Mouse (Mus musculus) layer of hippocampus, postnatal 14 days (tissue): Measurements from ENCODE around the gene Fam50b. TPM values are rescaled to one million over a fixed set of nuclear protein-coding genes. Genes with fewer than 3 reads are reported as not detected.

Source experiments
- DNase-seq, 2 experiments: peaks; one replicate each; pipeline ENCODE4 v3.0.0; 2021 to 2022; ENCODE audit warnings: low spot score in 2 of 2, mixed read lengths in 1 of 2
- total RNA-seq, 2 experiments: library from RNA; stranded (reverse); gene quantifications; 2 replicates each; pipeline ENCODE4 v1.2.3; 2021

The Fam50b gene
- total RNA-seq, 2 experiments from 2014 or later = not detected

- no peak for DNase-seq
These were observed 3.5 kb downstream of the Fam50b start for GRCm38 (mm10) chr13:34737968-34738698.

- no peak for DNase-seq
These were observed 4.0 kb downstream of the Fam50b start for GRCm38 (mm10) chr13:34738699-34738973.

GRCm38 (mm10) chr13:34739071-34739470, 4.4 kb downstream of the Fam50b start:
- no peak for DNase-seq

- DNase-seq = no peak
These were observed 6.6 kb downstream of the Fam50b start for GRCm38 (mm10) chr13:34741254-34741653.

- no peak for DNase-seq
These were observed 7.3 kb downstream of the Fam50b start for GRCm38 (mm10) chr13:34741813-34742568.

GRCm38 (mm10) chr13:34746811-34747210, 12.2 kb downstream of the Fam50b start:
- DNase-seq = no peak

- no peak for DNase-seq
These were observed 13.9 kb downstream of the Fam50b start for GRCm38 (mm10) chr13:34748530-34748929.

GRCm38 (mm10) chr13:34759202-34759601, 24.6 kb downstream of the Fam50b start:
- no peak for DNase-seq

GRCm38 (mm10) chr13:34760518-34761287, 26.1 kb downstream of the Fam50b start:
- no peak for DNase-seq

- no peak for DNase-seq
These were observed 27.5 kb downstream of the Fam50b start for GRCm38 (mm10) chr13:34762136-34762535.

GRCm38 (mm10) chr13:34762865-34763264, 28.2 kb downstream of the Fam50b start:
- no peak for DNase-seq

- no peak for DNase-seq
These were observed 30.6 kb downstream of the Fam50b start for GRCm38 (mm10) chr13:34765269-34765668.

GRCm38 (mm10) chr13:34766572-34766971, 31.9 kb downstream of the Fam50b start:
- DNase-seq = no peak

- peak in 1 of 2 experiments; percentile 12 for DNase-seq
These were observed 33.1 kb downstream of the Fam50b start for GRCm38 (mm10) chr13:34767527-34768292.

- no peak for DNase-seq
These were observed 42.1 kb downstream of the Fam50b start for GRCm38 (mm10) chr13:34776767-34777166.

GRCm38 (mm10) chr13:34780856-34781610, 46.4 kb downstream of the Fam50b start:
- no peak for DNase-seq

- DNase-seq = no peak
These were observed 47.0 kb downstream of the Fam50b start for GRCm38 (mm10) chr13:34781611-34782009.

GRCm38 (mm10) chr13:34784818-34785217, 50.2 kb downstream of the Fam50b start:
- DNase-seq = no peak

- DNase-seq = no peak
These were observed 52.0 kb downstream of the Fam50b start for GRCm38 (mm10) chr13:34786634-34787033.

GRCm38 (mm10) chr13:34787546-34787945, 52.9 kb downstream of the Fam50b start:
- peak in 1 of 2 experiments; percentile 58 for DNase-seq
